Mouse (Mus musculus): ENCODE results near the gene Tspear. TPM values are rescaled to one million over a fixed set of nuclear protein-coding genes. Genes with fewer than 3 reads are reported as not detected.

Gene Tspear
- total RNA-seq (2012; rRNA removed) (1.2 and 1.8 TPM in 2 replicates), polyA plus RNA-seq (2012; ENCODE audit: insufficient read depth in 1 of 2, insufficient read length in 2 of 2, low read depth in 1 of 2, low replicate concordance in 2 of 2, missing spikeins in 1 of 2) (1 to 10 TPM in 1 of 2 experiments, not detected in 1; 3.8 TPM)

DNA sequence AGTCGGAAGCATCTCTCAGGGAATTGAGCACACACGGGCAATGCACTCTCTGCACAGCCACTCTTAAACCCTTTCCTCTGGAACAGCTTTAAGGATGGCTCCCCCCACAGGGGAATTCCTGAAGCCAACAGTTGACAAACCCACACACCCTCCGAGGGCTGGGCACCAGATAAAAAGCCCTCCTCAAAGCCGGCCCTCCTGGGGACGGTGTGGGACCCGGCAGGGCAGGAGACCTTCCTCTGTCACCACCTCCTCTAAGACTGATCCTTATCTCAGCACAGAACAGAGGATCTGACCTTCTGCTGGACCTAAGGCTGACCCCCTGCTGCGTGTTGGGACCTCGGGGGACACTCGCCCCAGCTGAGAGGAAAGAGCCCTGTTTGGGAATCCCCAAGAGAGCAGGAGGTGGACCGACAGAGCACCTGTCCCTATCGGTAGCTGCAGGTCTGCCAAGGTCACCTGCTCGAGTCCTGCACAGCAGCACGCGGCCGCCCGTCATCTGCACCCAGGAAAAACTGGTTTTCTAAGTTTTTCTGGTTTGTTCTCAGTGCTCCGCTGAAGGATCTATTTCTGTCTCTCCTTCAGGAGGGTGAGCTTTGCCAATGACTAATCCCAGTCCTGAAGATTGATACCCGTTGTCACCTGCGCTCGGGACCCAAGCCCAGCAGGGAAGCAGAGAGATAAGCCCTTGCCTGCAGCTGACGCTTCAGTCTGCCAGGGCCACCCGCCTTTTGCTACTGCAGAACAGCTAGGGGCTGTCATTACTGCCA lies at the start of gene Tspear:
Gene Tspear (plus strand): TSS at position 675 of the 770 bp plus-strand sequence.
- TF ChIP-seq USF2 (IDR thresholded peaks at IDR 0.05; ENCODE audit: borderline replicate concordance in 1 of 2, insufficient read depth in 1 of 2, low read depth in 1 of 2, low read length in 2 of 2) = no peak
- no peak for TF ChIP-seq TCF12 (IDR thresholded peaks at IDR 0.05; ENCODE audit: low read depth, low read length)
- TF ChIP-seq ZNF384 (IDR thresholded peaks at IDR 0.05; ENCODE audit: low read depth, low read length) = no peak
- no peak for TF ChIP-seq MAZ (IDR thresholded peaks at IDR 0.05; ENCODE audit: low read depth, low read length)
- Histone ChIP-seq H3K36me3 (ENCODE audit: control insufficient read depth in 1 of 2, insufficient read depth in 2 of 2, low read length in 2 of 2) (no peaks in the 10 kb centered on the region), H3K9ac (ENCODE audit: control insufficient read depth, low read depth, low read length, poor library complexity, severe bottlenecking) (no peak within 1 kb of the TSS), H3K4me1 (ENCODE audit: control insufficient read depth in 1 of 2, insufficient read depth in 2 of 2, low read length in 2 of 2) (no peaks in the 10 kb centered on the region), H3K27me3 (ENCODE audit: control insufficient read depth in 1 of 2, insufficient read depth in 2 of 2, low read length in 2 of 2) (peaks cover 14 to 18% of the 10 kb centered on the region in 2 experiments), H3K79me2 (ENCODE audit: control insufficient read depth, insufficient read depth, low read length, poor library complexity) (no peaks in the 10 kb centered on the region), H3K9me3 (replicated peaks; ENCODE audit: insufficient read depth, low read length) (no peaks in the 10 kb centered on the region), H3K27ac (ENCODE audit: control insufficient read depth, low read depth, low read length) (no peak within 1 kb of the TSS), H3K4me3 (ENCODE audit: control insufficient read depth in 1 of 2, insufficient read depth in 1 of 2, low read depth in 2 of 2, low read length in 2 of 2) (no peak within 1 kb of the TSS)
- DNase-seq (ENCODE audit: low read depth, low spot score) = no peak

DNA sequence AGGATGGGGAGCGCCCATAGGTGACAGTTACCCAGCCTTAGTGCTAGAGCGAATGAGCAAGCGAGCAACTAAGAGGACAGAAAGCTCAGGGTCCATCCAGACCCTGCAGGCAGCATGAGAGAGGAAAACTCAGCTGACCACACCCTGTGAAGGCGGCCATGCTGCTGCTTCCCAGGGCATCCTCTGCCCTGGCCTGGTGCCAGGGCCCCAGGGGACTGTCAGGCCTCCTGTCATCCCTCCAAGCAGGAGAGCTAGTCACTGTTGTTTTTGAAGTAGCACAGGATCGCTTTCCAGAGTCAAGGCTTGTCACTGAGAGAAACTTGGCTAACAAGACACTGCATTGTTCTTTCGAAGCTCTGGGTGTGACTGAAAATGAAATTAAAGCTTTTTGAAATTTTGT lies 47.4 kb upstream of the Tspear start:
- H3K4me1 ChIP-seq (ENCODE audit: control insufficient read depth in 1 of 2, insufficient read depth in 2 of 2, low read length in 2 of 2) = no peaks in the 10 kb centered on the region; a peak in 1 of 4 replicates
- TF ChIP-seq CTCF (IDR thresholded peaks at IDR 0.05 in 2 of 3, conservative IDR thresholded peaks at IDR 0.05 in 1 of 3; ENCODE audit: control insufficient read depth in 1 of 3, insufficient read depth in 1 of 3, low read depth in 2 of 3, low read length in 3 of 3, poor library complexity in 1 of 3, severe bottlenecking in 1 of 3) (no peak), MYC (IDR thresholded peaks at IDR 0.05; ENCODE audit: low read depth, low read length) (no peak), KAT2A (conservative IDR thresholded peaks at IDR 0.05; ENCODE audit: low read depth, low read length) (no peak), MAFK (IDR thresholded peaks at IDR 0.05; ENCODE audit: borderline replicate concordance, low read depth, low read length) (no peak), NELFE (IDR thresholded peaks at IDR 0.05; ENCODE audit: low read depth, low read length) (no peak), RCOR1 (IDR thresholded peaks at IDR 0.05; ENCODE audit: low read depth, low read length) (no peak), ELF1 (IDR thresholded peaks at IDR 0.05; ENCODE audit: low read depth, low read length) (no peak), MYB (IDR thresholded peaks at IDR 0.05; ENCODE audit: low read depth, low read length) (no peak)
- H3K27ac ChIP-seq (ENCODE audit: control insufficient read depth, low read depth, low read length) = no peak overlapping the region
- DNase-seq (ENCODE audit: low read depth, low spot score) = no peak
- H3K36me3 ChIP-seq (ENCODE audit: control insufficient read depth in 1 of 2, insufficient read depth in 2 of 2, low read length in 2 of 2) = peaks cover 0 to 18% of the 10 kb centered on the region in 2 experiments; a peak in 2 of 4 replicates
- H3K9ac ChIP-seq (ENCODE audit: control insufficient read depth, low read depth, low read length, poor library complexity, severe bottlenecking) = no peak overlapping the region
- peaks cover 3% of the 10 kb centered on the region; the same call in 1 of the 2 replicates for H3K79me2 ChIP-seq (ENCODE audit: control insufficient read depth, insufficient read depth, low read length, poor library complexity)
- H3K27me3 ChIP-seq (ENCODE audit: control insufficient read depth in 1 of 2, insufficient read depth in 2 of 2, low read length in 2 of 2) = no peaks in the 10 kb centered on the region
- H3K4me3 ChIP-seq (ENCODE audit: control insufficient read depth in 1 of 2, insufficient read depth in 1 of 2, low read depth in 2 of 2, low read length in 2 of 2) = no peak overlapping the region
- H3K9me3 ChIP-seq (replicated peaks; ENCODE audit: insufficient read depth, low read length) = no peaks in the 10 kb centered on the region

DNA sequence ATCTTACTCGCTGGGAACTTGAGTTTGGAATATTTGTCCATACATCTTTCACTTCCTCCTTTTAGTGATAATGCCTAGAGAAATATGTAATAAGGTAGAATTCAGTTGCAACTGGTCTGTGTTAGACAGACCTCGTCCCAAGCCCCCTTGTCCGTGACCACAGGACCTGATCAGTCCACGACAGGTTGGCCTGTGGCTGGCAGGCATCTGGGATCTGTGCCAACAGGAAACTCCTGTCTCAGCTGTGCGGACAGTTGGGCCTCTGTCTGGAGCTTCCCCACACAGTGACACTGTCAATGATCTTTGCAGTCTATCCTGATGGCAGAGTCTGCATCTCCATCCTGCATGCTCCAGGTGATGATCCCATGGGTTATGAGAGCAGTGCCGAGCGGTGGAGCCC lies 43.2 kb upstream of the Tspear start:
- H3K4me3 ChIP-seq (ENCODE audit: control insufficient read depth in 1 of 2, insufficient read depth in 1 of 2, low read depth in 2 of 2, low read length in 2 of 2) = no peak overlapping the region
- no peaks in the 10 kb centered on the region for H3K27me3 ChIP-seq (ENCODE audit: control insufficient read depth in 1 of 2, insufficient read depth in 2 of 2, low read length in 2 of 2)
- peaks cover 0 to 17% of the 10 kb centered on the region in 2 experiments; a peak in 2 of 4 replicates for H3K36me3 ChIP-seq (ENCODE audit: control insufficient read depth in 1 of 2, insufficient read depth in 2 of 2, low read length in 2 of 2)
- TF ChIP-seq ZNF384 (IDR thresholded peaks at IDR 0.05; ENCODE audit: low read depth, low read length) = no peak
- no peak for TF ChIP-seq GATA1 (IDR thresholded peaks at IDR 0.05; ENCODE audit: low read depth, low read length)
- TF ChIP-seq EP300 (IDR thresholded peaks at IDR 0.05; ENCODE audit: low read depth in 1 of 2, low read length in 2 of 2) = 0 out of 4 replicates have a peak, but pooled peaks of 1 of the 2 experiments have one; percentile 21
- TF ChIP-seq MYB (IDR thresholded peaks at IDR 0.05; ENCODE audit: low read depth, low read length) = no peak
- TF ChIP-seq CHD1 (IDR thresholded peaks at IDR 0.05; ENCODE audit: low read depth, low read length) = no peak
- no peak for TF ChIP-seq ELF1 (IDR thresholded peaks at IDR 0.05; ENCODE audit: low read depth, low read length)
- TF ChIP-seq TAL1 (IDR thresholded peaks at IDR 0.05; ENCODE audit: low read length) = peak; percentile 61
- no peak for TF ChIP-seq NRF1 (IDR thresholded peaks at IDR 0.05; ENCODE audit: insufficient read depth, low read depth, low read length, poor library complexity, severe bottlenecking)
- TF ChIP-seq ETS1 (IDR thresholded peaks at IDR 0.05; ENCODE audit: low read depth, low read length) = 0 out of 2 replicates have a peak, but pooled peaks have one; percentile 32
- TF ChIP-seq NELFE (IDR thresholded peaks at IDR 0.05; ENCODE audit: low read depth, low read length) = no peak
- 0 out of 2 replicates have a peak, but pooled peaks have one; percentile 13 for TF ChIP-seq TCF12 (IDR thresholded peaks at IDR 0.05; ENCODE audit: low read depth, low read length)
- TF ChIP-seq JUND (IDR thresholded peaks at IDR 0.05; ENCODE audit: low read depth, low read length) = no peak
- no peak for TF ChIP-seq TBP (IDR thresholded peaks at IDR 0.05; ENCODE audit: low read depth, low read length)
- TF ChIP-seq SMC3 (IDR thresholded peaks at IDR 0.05; ENCODE audit: low read depth, low read length) = no peak
- H3K4me1 ChIP-seq (ENCODE audit: control insufficient read depth in 1 of 2, insufficient read depth in 2 of 2, low read length in 2 of 2) = no peaks in the 10 kb centered on the region; a peak in 1 of 4 replicates
- no peak for DNase-seq (ENCODE audit: low read depth, low spot score)
- no peak overlapping the region for H3K27ac ChIP-seq (ENCODE audit: control insufficient read depth, low read depth, low read length)
- H3K79me2 ChIP-seq (ENCODE audit: control insufficient read depth, insufficient read depth, low read length, poor library complexity) = no peaks in the 10 kb centered on the region
- H3K9me3 ChIP-seq (replicated peaks; ENCODE audit: insufficient read depth, low read length) = no peaks in the 10 kb centered on the region
- H3K9ac ChIP-seq (ENCODE audit: control insufficient read depth, low read depth, low read length, poor library complexity, severe bottlenecking) = no peak overlapping the region
